Mouse (Mus musculus) gastrocnemius, postnatal 14 days (tissue): ENCODE data around the gene Ddx6. TPM values are rescaled to one million over a fixed set of nuclear protein-coding genes. Genes with fewer than 3 reads are reported as not detected.
"Not testable (repeated sequence)": the region's sequence is repeated elsewhere in the genome, so short reads cannot be mapped to it uniquely, and the experiment has no call there.

Experiments
- DNase-seq: peaks from one replicate; pipeline ENCODE4 v3.0.0; 2021; ENCODE audit warnings: mixed read lengths
- intact Hi-C: fragments of 180-260 bp; cut with DNase I; formaldehyde crosslinking; loops from one replicate; pipeline ENCODE4 v1.15.1; 2025; ENCODE audit warnings: low total_unique reads
- long read RNA-seq, 2 experiments: library from polyadenylated mRNA; stranded (forward); transcript quantifications; one replicate each; pipeline ENCODE4 v2.0.0; 2021
- total RNA-seq, 2 experiments: library from RNA; stranded (reverse); gene quantifications; 2 replicates each; pipeline ENCODE4 v1.2.3; 2021

The Ddx6 gene
- total RNA-seq: 10 to 100 TPM; 61.8 to 62.2 TPM
- long read RNA-seq, experiment 1, partial matches to known transcripts: 3 of 13 reads
- long read RNA-seq, experiment 1, other reads (novel, unspliced or antisense): 10 of 13 reads
- long read RNA-seq, experiment 2, partial matches to known transcripts: 0 of 12 reads
- long read RNA-seq, experiment 2, other reads (novel, unspliced or antisense): 12 of 12 reads

GRCm38 (mm10) chr9:44604779-44605615 is at the start of gene Ddx6:
TSS of gene Ddx6 (plus strand) at chr9:44604892.
- intact Hi-C loops: loop anchor here (5.0 kb wide), 1 partner anchor 98 kb away; no protein-coding TSS in a partner anchor
- peak; percentile 74 for DNase-seq

GRCm38 (mm10) chr9:44561597-44561996 is 43.1 kb upstream of the Ddx6 start, which contains the start of gene Cxcr5:
TSS of gene Cxcr5 (minus strand) at chr9:44561877.
- no peak for DNase-seq
- intact Hi-C loops: no loop called here

GRCm38 (mm10) chr9:44562936-44563335 is 41.8 kb upstream of the Ddx6 start:
- DNase-seq: no peak
- intact Hi-C loops: no loop called here

GRCm38 (mm10) chr9:44565367-44565766 is 39.3 kb upstream of the Ddx6 start:
- intact Hi-C loops: no loop called here
- DNase-seq: no peak

- intact Hi-C loops: no loop called here
- no peak for DNase-seq
Observed at GRCm38 (mm10) chr9:44567338-44568082, 37.2 kb upstream of the Ddx6 start.

GRCm38 (mm10) chr9:44568083-44568455 is 36.6 kb upstream of the Ddx6 start:
- intact Hi-C loops: no loop called here
- no peak for DNase-seq

GRCm38 (mm10) chr9:44570939-44571382 is 33.7 kb upstream of the Ddx6 start:
- no peak for DNase-seq
- intact Hi-C loops: no loop called here

GRCm38 (mm10) chr9:44573306-44573705 is 31.4 kb upstream of the Ddx6 start:
- DNase-seq: no peak
- intact Hi-C loops: no loop called here

- DNase-seq: no peak
- intact Hi-C loops: no loop called here
Observed at GRCm38 (mm10) chr9:44575095-44575494, 29.6 kb upstream of the Ddx6 start.

- DNase-seq, intact Hi-C loops: not testable (repeated sequence)
Observed at GRCm38 (mm10) chr9:44576046-44576445, 28.6 kb upstream of the Ddx6 start.

- intact Hi-C loops: no loop called here
- no peak for DNase-seq
Observed at GRCm38 (mm10) chr9:44579392-44579791, 25.3 kb upstream of the Ddx6 start.

GRCm38 (mm10) chr9:44580085-44580484 is 24.6 kb upstream of the Ddx6 start:
- intact Hi-C loops: loop anchor here (5.0 kb wide), 1 partner anchor 53 kb away; no protein-coding TSS in a partner anchor
- no peak for DNase-seq

GRCm38 (mm10) chr9:44581423-44581822 is 23.3 kb upstream of the Ddx6 start:
- intact Hi-C loops: loop anchor here (5.0 kb wide), 1 partner anchor 54 kb away; no protein-coding TSS in a partner anchor
- no peak for DNase-seq

- intact Hi-C loops: loop anchor here (5.0 kb wide), 1 partner anchor 55 kb away; no protein-coding TSS in a partner anchor
- DNase-seq: no peak
Observed at GRCm38 (mm10) chr9:44582390-44582789, 22.3 kb upstream of the Ddx6 start.

- intact Hi-C loops: no loop called here
- DNase-seq: no peak
Observed at GRCm38 (mm10) chr9:44586640-44587261, 17.9 kb upstream of the Ddx6 start.

- DNase-seq: no peak
- intact Hi-C loops: no loop called here
Observed at GRCm38 (mm10) chr9:44587262-44588160, 17.2 kb upstream of the Ddx6 start.

GRCm38 (mm10) chr9:44588605-44589004 is 16.1 kb upstream of the Ddx6 start:
- intact Hi-C loops: no loop called here
- DNase-seq: no peak

- DNase-seq: no peak
- intact Hi-C loops: no loop called here
Observed at GRCm38 (mm10) chr9:44589095-44589494, 15.6 kb upstream of the Ddx6 start.

- DNase-seq: no peak
- intact Hi-C loops: no loop called here
Observed at GRCm38 (mm10) chr9:44590969-44591368, 13.7 kb upstream of the Ddx6 start.
